Mouse (Mus musculus): ENCODE data around the gene Kprp. TPM values are rescaled to one million over a fixed set of nuclear protein-coding genes. Genes with fewer than 3 reads are reported as not detected.

Gene Kprp
- polyA plus RNA-seq, 1 experiment from 2014 or later: not detected

DNA sequence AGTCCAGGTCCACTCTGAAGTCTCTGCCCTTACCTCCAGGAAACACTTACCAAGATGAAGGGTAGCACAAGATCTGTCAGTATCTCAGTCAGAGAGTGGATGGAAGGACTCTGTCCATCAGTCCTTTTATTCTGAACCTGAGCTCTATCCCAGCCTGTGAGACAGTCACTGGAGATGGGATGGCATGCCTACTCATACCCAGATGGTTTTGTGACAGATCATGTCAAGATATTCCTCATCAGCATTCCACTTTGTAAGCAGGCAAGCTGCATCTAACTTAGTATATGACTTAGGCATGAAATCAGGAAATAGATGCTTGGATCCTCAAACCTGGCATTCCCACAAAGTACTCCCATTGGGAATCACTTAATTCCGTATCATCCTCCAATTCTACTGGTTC lies 48.2 kb downstream of the Kprp start, which contains the start of gene Lce1i:
Gene Lce1i, minus strand, starts transcription at position 101 of the 400 bp plus-strand sequence.
- Histone ChIP-seq H3K9ac (replicated peaks; ENCODE audit: low read depth, low read length) (no peak within 1 kb of the TSS), H3K27ac (ENCODE audit: low read depth, low read length) (no peak within 1 kb of the TSS), H3K9me3 (ENCODE audit: control insufficient read depth, low read length) (no peaks in the 10 kb centered on the region), H3K36me3 (ENCODE audit: control insufficient read depth, insufficient read depth, low read length) (no peaks in the 10 kb centered on the region), H3K4me3 (ENCODE audit: low read depth, low read length) (no peak within 1 kb of the TSS), H3K4me1 (ENCODE audit: control insufficient read depth, insufficient read depth, low read length) (no peaks in the 10 kb centered on the region), H3K27me3 (ENCODE audit: control insufficient read depth, insufficient read depth, low read length) (no peaks in the 10 kb centered on the region), H3K4me2 (ENCODE audit: low read depth, low read length) (no peak within 1 kb of the TSS)
- ATAC-seq (ENCODE audit: low read depth): no peak
- 77% methylated on average over 1 of the region's 1 CpGs for WGBS

Other genes starting within 250 kb of the Kprp start
- gene Smcp, start 238.2 kb downstream of the Kprp start, polyA plus RNA-seq (2014; fragmentation: Nextera tagmentation; extraction: Ambion mirVana): not detected in 2 replicates
- not detected in 2 replicates for gene 2210017I01Rik, start 219.8 kb downstream of the Kprp start, polyA plus RNA-seq (2014; fragmentation: Nextera tagmentation; extraction: Ambion mirVana)
- not detected in 2 replicates for gene Lce6a, start 205.6 kb downstream of the Kprp start, polyA plus RNA-seq (2014; fragmentation: Nextera tagmentation; extraction: Ambion mirVana)
- gene Lce1a1, start 178.9 kb downstream of the Kprp start, polyA plus RNA-seq (2014; fragmentation: Nextera tagmentation; extraction: Ambion mirVana): not detected in 2 replicates
- not detected in 2 replicates for gene Lce1b, start 170.3 kb downstream of the Kprp start, polyA plus RNA-seq (2014; fragmentation: Nextera tagmentation; extraction: Ambion mirVana)
- gene Lce1a2, start 156.9 kb downstream of the Kprp start, polyA plus RNA-seq (2014; fragmentation: Nextera tagmentation; extraction: Ambion mirVana): not detected in 2 replicates
- not detected in 2 replicates for gene Lce1c, start 148.0 kb downstream of the Kprp start, polyA plus RNA-seq (2014; fragmentation: Nextera tagmentation; extraction: Ambion mirVana)
- not detected in 2 replicates for gene Lce1d, start 140.0 kb downstream of the Kprp start, polyA plus RNA-seq (2014; fragmentation: Nextera tagmentation; extraction: Ambion mirVana)
- gene Lce1e, start 118.2 kb downstream of the Kprp start, polyA plus RNA-seq (2014; fragmentation: Nextera tagmentation; extraction: Ambion mirVana): not detected in 2 replicates
- not detected in 2 replicates for gene Lce1f, start 106.9 kb downstream of the Kprp start, polyA plus RNA-seq (2014; fragmentation: Nextera tagmentation; extraction: Ambion mirVana)
- gene Gm38119, start 88.2 kb downstream of the Kprp start, polyA plus RNA-seq (2014; fragmentation: Nextera tagmentation; extraction: Ambion mirVana): not detected in 2 replicates
- gene Lce1g, start 74.9 kb downstream of the Kprp start, polyA plus RNA-seq (2014; fragmentation: Nextera tagmentation; extraction: Ambion mirVana): not detected in 2 replicates
- gene Lce1h, start 62.2 kb downstream of the Kprp start, polyA plus RNA-seq (2014; fragmentation: Nextera tagmentation; extraction: Ambion mirVana): not detected in 2 replicates
- gene Lce1i, start 48.3 kb downstream of the Kprp start, polyA plus RNA-seq (2014; fragmentation: Nextera tagmentation; extraction: Ambion mirVana): not detected in 2 replicates
- not detected in 2 replicates for gene Lce1j, start 36.7 kb downstream of the Kprp start, polyA plus RNA-seq (2014; fragmentation: Nextera tagmentation; extraction: Ambion mirVana)
- not detected in 2 replicates for gene Lce1k, start 19.4 kb downstream of the Kprp start, polyA plus RNA-seq (2014; fragmentation: Nextera tagmentation; extraction: Ambion mirVana)
- not detected in 2 replicates for gene Lce1l, start 24.0 kb upstream of the Kprp start, polyA plus RNA-seq (2014; fragmentation: Nextera tagmentation; extraction: Ambion mirVana)
- gene 2310050C09Rik, start 43.0 kb upstream of the Kprp start, polyA plus RNA-seq (2014; fragmentation: Nextera tagmentation; extraction: Ambion mirVana): not detected in 2 replicates
- not detected in 2 replicates for gene Lce3a, start 99.0 kb upstream of the Kprp start, polyA plus RNA-seq (2014; fragmentation: Nextera tagmentation; extraction: Ambion mirVana)
- not detected in 2 replicates for gene Lce3b, start 105.7 kb upstream of the Kprp start, polyA plus RNA-seq (2014; fragmentation: Nextera tagmentation; extraction: Ambion mirVana)
- not detected in 2 replicates for gene Lce3c, start 117.2 kb upstream of the Kprp start, polyA plus RNA-seq (2014; fragmentation: Nextera tagmentation; extraction: Ambion mirVana)
- not detected in 2 replicates for gene Lce3d, start 130.1 kb upstream of the Kprp start, polyA plus RNA-seq (2014; fragmentation: Nextera tagmentation; extraction: Ambion mirVana)
- gene Lce3e, start 139.8 kb upstream of the Kprp start, polyA plus RNA-seq (2014; fragmentation: Nextera tagmentation; extraction: Ambion mirVana): not detected in 2 replicates
- gene Lce3f, start 165.0 kb upstream of the Kprp start, polyA plus RNA-seq (2014; fragmentation: Nextera tagmentation; extraction: Ambion mirVana): not detected in 2 replicates
- gene Crct1, start 188.4 kb upstream of the Kprp start, polyA plus RNA-seq (2014; fragmentation: Nextera tagmentation; extraction: Ambion mirVana): 1.0 TPM in 1 of 2 replicates, not detected in the other
- not detected in 2 replicates for gene Lce1m, start 191.8 kb upstream of the Kprp start, polyA plus RNA-seq (2014; fragmentation: Nextera tagmentation; extraction: Ambion mirVana)
- gene Gm4858, start 241.6 kb upstream of the Kprp start, polyA plus RNA-seq (2014; fragmentation: Nextera tagmentation; extraction: Ambion mirVana): not detected in 2 replicates